Mouse (Mus musculus): ENCODE measurements around the gene Ttc9c.

Ttc9c gene

DNA sequence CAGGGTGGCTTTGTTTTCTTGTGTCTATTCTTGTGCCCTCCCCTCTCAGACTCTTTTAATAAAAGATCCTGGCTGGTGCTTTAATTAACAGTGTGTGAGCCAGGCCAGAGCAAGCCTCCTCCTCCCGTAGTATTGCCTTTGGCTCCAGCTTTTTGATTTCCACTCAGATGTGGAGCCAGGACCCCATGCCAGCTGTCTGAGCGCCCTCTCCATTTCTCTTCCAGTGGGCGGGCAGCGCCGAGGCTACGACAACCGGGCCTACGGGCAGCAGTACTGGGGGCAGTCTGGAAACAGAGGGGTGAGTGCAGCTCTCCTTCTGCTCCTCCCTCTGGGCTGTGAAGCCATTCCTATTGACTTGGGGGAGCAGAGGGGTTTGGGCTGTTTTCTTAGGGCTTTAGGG is 11.5 kb upstream of the Ttc9c start:
- DNase-seq (ENCODE audit: extremely low spot score), result no peak

DNA sequence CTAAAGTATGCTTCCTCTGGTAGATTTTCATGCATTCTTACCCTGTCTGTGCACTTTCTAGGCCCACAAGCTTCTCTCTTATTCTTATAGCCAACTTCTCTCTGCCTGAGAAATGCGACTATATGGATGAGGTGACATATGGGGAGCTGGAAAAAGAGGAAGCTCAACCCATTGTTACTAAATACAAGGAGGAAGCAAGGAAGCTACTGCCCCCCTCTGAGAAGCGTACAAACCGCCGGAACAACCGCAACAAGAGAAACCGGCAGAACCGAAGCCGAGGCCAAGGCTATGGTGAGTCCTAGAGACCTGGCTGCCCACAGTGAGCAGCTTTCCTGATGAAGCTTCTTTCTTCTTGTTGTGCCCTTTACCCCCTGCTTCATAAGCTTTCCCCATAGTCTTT is 10.5 kb upstream of the Ttc9c start, which contains the start of gene AC129217.1:
TSS of gene AC129217.1 (plus strand) at position 114 of the 400 bp plus-strand sequence.
- no peak for DNase-seq (ENCODE audit: extremely low spot score)

DNA sequence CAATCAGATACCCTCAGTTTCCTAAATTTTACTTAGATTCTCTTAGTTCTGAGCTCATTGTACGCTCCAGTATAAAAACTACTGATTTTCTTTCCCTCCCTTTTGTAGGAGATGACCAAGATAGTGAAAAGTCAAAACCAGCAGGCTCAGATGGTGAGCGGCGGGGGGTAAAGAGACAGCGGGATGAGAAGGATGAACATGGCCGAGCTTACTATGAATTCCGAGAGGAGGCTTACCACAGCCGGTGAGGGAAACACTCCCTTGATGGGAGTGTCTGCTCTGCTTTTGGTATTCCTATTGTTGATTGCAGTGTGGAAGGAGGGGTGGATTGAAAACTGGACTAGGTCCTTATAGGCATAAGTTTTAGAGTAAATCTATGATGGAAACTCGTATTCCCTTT is 3.6 kb upstream of the Ttc9c start:
- no peak for DNase-seq (ENCODE audit: extremely low spot score)

DNA sequence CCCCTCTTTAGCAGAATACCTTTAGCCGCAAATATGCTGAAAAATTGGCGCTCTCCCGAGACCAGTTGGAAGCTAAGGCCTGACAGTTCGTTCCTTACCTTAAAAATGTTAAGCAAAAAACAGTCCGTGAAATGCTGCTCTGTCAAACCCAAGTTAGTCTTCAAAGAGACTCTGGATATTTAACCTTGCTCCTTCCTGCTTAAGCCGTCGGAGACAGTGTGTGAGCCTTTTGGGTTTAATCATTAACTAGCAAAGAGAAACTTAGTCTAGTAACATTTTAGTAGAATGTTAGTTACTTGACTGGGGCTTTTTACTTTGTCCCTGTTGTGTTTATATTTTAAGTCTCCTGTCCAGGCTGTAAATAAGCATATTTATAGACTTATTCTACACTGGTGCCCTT is 2.0 kb upstream of the Ttc9c start:
- DNase-seq (ENCODE audit: extremely low spot score), result no peak

DNA sequence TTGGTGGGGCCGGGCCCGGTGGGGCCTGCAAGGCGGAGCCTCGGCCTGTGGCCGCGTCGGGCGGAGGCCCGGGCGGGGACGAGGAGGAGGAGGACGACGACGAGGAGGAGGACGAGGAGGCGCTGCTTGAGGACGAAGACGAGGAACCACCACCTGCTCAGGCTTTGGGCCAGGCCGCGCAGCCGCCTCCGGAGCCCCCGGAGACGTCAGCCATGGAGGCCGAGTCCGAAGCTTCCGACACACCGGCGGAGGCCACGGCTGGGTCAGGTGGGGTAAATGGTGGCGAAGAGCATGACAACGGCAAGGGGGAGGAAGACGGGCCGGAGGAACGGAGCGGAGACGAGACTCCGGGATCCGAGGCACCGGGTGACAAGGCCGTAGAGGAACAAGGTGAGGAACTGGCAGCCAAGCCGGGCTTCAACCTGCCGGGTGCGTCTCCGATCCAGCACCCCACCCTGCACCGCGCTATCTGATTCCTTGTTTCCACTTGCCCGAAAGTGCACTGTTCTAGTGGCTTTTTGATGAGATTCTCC is 1.4 kb upstream of the Ttc9c start:
- no peak for DNase-seq (ENCODE audit: extremely low spot score)

DNA sequence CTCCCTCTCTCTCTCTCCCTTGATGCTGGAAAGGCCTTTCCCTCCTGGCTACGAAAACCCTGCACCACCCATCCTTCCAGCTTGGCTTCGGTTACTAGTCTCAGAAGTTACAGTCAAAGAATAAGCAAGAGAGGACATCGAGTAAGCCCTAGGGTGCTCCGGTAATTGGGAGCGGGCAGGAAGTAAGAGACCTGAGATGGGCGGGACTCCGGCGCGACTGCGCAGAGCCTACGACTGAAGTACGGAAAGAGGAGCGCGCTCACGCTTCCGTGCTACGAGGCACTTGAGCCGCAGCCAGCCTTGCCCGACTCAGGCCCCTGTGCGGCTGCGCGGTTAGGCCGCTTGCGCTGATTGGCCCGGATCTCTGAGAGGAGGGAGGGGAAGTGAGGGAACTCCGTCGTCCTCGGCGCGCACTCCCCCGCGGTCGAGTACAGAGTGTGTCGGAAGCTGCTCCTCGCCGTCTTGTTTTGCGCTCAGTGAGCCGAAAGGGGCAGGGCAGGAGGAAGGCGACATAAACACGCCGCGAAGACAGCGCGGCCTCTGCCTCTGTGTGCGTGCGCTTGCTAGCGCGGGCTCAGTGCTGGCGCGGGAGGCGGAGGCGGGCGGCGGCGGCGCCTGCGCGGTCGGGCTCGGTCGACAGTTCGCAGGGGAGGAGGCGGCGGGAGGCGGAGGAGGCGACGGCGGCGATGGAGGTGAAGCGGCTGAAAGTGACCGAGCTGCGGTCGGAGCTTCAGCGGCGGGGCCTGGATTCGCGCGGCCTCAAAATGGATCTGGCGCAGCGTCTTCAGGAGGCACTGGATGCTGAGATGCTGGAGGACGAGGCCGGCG is 677 bp upstream of the Ttc9c start, which contains the start of gene Hnrnpul2:
TSS of gene Hnrnpul2 (plus strand) at position 415 of the 828 bp plus-strand sequence.
- peak; percentile 96 for DNase-seq (ENCODE audit: extremely low spot score)

DNA sequence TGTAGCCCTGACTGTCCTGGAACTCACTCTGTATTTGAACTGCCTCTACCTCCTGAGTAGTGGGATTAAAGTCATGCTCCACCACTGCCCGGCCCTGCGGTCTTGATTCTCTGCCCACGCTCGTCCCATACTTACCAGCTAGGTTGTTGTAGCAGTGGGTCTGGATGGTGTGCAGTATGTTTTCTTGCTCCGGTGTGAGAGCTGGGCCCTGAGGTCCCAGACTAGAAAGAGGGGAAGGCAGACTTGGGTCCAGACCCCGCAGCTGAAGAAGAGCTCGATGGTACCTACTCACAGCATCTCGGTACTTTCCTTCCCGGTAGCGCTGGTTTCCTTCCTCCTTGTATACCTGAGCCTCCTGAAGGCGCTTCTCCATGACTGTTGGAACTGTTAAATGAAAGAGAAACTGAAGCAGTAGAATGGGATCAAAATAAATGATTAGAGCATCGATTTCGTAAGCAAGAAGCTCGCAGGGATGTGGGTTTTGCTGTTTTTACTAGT is 783 bp downstream of the Ttc9c start:
- no peak for DNase-seq (ENCODE audit: extremely low spot score)

DNA sequence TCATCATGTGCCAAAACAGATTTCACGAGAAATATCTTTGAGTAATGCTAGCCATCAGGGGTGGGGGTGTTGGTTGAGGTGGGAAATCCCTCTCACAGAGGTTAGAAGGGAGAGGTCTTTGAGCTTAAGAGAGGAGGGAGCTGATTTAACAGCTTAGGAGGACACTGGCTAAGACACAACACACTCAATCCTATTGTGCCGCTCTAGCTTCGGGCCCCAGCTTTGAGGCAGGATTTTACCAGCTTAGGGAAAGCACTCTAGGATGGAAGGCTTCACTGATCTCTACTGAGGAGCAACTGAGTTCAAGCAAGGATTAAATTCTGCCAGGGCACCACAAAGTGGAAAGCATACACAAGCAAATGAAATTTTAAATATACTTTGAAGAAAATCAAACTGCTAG is 2.1 kb downstream of the Ttc9c start:
- DNase-seq (ENCODE audit: extremely low spot score), result no peak

DNA sequence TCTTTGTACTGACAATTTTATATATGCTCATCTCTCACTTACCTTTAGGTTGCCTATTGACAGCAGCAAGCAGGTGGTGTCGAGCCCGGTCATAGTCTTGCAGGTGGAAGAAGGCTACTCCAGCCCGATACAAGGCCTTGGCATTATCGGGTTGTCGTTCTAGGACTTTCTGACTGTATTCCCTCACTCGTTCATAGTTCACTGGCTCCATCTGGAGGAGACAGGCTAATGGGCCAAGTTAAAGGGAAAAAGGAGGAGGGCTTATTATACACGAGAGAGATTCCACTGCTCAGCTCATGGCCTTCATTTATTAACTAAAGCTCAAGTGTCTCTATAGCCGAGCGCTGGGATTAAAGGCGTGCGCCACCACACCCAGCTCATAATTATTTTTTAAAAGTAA is 3.3 kb downstream of the Ttc9c start:
- no peak for DNase-seq (ENCODE audit: extremely low spot score)

DNA sequence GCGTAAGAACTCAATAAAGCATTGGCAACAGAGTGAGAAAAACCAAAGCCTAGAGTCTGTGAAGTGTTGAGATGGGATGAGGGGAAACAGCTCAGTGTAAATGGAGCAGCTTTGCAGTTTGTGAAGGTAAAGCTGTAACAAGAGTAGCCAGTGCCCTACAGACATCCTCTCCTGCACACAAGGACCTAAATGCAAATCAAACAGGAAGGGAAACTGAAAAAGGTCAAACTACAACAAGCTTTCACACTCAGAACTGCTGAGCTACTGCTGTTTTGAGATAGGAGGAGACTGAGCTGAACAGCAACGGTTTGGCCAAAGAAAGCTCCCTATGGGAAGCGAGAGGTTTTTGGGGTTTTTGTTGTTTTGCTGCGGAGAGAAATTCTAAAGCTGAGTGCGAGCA is 12.3 kb downstream of the Ttc9c start:
- no peak for DNase-seq (ENCODE audit: extremely low spot score)

DNA sequence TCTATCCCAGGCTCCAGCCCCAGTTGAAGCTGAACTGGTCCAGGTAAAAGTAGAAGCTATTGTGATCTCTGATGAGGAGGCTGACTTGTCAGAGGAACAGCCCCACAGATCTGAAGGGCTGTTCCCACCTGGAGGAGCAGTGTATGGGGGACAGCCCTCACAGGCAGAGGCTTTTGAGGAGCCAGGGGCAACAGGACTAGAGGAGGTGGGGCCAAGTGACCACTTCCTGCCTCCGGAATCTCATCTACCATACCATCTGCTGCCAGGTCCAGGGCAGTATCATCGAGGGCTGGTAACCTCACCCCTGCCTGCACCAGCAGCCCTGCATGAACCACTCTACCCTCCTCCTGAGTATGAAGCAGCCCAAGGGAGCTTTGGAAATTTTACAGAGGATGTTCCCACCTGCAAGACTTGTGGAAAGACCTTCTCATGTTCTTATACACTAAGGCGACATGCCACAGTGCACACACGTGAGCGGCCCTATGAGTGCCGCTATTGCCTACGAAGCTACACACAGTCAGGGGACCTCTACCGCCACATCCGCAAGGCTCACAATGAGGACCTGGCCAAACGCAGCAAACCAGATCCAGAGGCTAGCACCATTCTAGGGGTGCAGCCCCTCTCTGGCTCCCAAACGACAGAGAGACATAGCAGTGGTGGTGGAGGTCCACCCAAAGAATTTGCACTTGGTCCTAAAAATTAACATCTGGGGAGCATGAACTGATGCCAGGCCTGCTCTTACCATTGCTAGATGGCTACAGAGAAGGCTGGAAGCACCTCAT is 15.1 kb downstream of the Ttc9c start:
- no peak for DNase-seq (ENCODE audit: extremely low spot score)

DNA sequence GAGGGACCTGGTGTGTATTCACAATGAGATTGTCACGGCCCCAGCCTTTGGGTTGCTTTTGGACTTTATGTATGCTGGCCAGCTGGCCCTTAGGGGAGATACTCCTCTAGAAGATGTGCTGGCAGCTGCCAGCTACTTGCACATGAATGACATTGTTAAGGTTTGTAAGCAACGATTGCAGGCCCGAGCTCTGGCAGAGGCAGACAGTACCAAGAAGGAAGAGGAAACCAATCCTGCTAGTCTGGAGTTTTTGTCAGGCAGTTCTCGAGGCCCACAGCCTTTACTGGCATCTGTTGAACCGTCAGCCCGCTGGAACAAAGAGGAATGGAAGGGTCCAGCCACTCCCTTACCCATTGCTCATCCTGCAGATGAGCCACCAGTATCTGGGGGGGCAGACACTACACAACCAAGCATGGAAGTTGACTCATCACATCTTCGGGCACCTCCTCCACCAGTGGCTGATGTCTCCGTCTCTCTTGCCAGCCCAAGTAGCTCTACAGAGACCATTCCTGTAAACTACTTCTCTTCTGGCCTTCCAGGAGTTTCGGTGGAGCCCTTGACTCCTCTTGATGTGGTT is 15.8 kb downstream of the Ttc9c start:
- DNase-seq (ENCODE audit: extremely low spot score), result no peak

DNA sequence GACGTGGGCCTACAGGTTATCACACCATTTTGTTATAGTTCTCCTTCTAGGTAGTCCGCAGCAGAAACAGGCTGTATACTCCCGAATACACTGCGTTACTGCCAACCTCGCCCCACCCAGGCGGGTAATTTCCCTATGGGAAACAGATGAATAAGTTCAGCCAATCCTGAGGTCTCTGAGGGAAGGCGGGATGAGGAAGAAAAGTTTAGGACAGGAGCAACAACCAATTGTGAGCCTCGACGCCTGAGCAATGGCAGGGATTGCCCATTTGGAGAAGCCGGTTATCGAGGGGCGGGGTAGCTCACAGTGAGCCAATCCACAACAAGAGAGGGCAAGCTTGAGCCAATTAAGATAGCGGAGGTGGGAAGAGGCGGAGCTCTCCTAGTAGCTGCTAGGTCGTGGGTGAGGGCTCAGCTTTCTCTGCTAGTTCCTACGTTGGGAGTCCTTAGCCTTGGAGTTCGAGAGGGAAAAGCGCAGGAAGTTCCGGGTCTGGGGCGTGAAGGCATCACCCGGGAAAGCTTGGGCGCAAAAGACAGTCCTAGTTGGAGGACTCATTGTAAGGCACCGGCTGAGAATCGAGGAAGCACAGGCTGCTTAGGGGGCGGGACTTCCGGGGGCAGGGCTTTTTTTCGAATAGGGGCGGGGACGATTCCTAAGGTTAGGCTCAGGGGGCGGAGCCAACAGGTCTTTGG is 16.9 kb downstream of the Ttc9c start, which contains the start of gene Zbtb3:
TSS of gene Zbtb3 (plus strand) at position 426 of the 692 bp plus-strand sequence.
- peak; percentile 95 for DNase-seq (ENCODE audit: extremely low spot score)

DNA sequence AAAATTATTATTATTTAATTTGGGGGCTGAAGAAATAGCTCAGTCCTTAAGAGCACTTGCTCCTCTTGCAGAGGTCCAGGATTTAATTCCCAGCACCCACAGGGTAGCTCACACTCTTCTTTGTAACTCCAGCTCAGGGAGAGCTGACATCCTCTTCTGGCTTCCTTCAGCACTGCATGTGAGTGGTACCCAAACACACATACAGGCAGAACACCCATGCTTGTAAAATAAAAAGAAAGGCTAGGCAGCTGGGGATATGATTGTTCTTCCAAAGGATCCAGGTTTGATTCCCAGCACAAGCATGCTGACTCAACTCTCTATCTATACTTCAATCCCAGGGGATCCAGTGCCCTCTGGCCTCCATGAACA is 20.2 kb downstream of the Ttc9c start:
- no peak for DNase-seq (ENCODE audit: extremely low spot score)

DNA sequence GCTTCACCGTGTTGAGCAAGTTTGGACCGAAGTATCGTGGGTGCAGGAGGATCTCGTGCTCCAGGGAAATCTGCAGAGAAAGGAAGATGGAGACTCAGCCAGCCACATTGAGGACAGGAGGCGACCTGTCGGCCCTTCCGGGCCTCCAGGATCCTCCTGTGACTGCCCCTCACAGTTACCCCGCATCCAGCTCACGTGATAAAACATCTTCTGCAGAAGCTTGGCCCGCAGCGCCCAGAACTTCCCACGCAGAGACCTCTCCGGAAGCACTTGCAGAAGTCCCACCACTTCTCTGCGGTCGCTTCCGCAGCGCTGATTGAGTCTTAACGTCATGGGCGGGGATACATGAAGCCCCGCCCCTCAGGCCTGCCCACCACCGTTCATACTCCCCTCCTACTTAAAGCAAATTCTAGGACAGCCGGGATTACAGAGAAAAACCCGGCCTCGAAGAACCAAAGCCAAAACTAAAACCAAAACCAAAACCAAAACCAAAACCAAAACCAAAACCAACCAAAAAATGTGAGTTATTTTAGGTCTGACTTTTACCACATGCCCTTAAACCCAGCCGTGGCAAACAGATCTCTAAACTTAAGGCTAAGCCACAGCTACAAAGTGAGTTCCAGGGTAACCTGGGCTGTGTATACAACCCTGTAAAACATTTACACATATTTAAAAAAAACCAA is 20.7 kb downstream of the Ttc9c start, which contains the start of gene Polr2g:
TSS of gene Polr2g (minus strand) at position 314 of the 683 bp plus-strand sequence.
- peak; percentile 88 for DNase-seq (ENCODE audit: extremely low spot score)

DNA sequence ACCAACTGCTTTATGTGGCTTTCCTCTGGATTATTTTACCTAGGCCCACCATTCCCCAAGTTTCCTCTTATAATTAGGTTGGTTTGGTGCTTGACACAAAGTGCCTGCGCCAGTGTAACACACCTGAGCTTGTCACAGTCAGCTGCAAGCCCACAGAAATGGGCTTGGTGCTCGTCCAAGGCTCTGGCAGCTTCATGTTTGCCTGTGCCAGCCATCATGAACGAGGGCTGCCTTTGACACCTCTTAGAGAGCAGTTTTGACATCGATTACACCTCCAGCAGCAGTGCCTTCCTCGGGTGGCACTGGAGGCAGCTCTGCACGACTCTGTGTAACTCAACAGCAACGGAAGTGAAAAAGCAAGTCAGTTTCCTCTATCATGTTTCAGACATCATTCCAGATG is 29.0 kb downstream of the Ttc9c start:
- DNase-seq (ENCODE audit: extremely low spot score), result no peak

DNA sequence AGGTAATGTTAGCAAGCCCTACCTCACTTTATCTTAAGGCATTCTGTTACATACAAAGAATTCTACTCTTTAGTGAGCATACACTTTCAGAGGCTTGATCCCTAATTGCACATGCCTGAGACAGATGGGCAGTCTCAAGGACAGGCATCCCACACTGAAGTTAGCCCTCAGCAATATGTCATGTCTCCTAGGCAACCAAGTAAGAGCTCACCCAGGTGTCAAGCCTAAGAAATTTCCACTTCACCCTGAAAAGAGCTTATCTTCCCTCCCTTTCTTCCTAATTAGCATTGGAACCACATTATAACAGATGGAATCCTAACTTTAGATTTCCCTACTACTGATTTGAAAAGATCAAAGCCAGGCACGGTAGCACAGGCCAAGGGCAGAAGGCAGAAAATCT is 30.0 kb downstream of the Ttc9c start:
- no peak for DNase-seq (ENCODE audit: extremely low spot score)

DNA sequence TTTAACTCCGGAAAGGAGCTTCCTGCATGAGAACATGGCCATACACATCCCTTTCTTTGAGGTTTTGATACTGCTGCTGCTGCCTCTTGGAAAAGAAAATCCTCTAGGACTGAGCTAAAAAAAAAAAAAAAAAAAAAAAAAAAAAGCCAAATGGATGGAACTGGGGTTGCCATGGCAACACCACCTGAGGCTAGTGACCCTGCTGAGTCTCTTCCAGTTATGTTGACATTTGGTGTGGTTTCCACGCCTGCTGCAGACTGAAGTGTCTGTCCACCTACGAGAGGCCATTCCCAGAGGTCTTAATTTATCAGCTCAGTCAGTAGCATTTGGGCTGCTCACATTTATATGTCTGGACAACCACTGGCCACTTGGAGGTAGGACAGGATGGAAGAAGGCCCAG is 30.6 kb downstream of the Ttc9c start:
- no peak for DNase-seq (ENCODE audit: extremely low spot score)

DNA sequence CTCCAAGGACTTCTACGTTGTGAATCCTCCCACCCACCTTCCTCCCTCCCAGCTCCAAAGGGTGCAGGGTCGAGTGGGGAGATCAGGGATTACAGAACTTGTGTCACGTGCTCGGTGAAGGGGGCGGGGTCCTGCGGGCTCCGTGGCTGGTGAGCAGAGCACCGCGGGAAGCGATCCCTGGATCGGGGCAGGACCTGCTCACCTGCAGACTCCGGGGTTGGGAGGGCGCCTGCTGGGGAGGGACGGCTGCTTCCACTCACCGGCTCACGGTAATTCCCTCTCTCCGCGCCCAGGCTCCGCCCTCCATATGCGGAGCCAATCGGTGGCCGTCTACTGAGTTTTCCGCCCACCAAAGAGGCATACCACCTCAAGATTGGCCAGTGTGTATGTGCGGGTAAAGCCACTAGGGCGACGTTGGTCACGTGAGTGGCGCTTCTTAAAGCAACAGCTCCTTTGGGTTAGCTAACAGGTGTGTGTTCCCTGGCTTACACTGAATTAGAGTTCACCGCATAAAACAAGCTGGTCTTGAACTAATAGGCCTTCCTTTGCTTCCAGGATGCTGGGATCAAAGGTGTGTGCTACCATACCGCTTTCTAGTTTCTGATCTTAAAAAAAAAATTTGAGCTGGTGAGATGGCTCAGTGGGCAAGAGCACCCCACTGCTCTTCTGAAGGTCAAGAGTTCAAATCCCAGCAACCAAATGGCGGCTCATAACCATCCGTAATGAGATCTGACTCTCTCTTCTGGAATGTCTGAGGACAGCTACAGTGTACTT is 32.9 kb downstream of the Ttc9c start, which contains the start of gene Taf6l:
TSS of gene Taf6l (minus strand) at position 410 of the 774 bp plus-strand sequence.
- peak; percentile 90 for DNase-seq (ENCODE audit: extremely low spot score)

DNA sequence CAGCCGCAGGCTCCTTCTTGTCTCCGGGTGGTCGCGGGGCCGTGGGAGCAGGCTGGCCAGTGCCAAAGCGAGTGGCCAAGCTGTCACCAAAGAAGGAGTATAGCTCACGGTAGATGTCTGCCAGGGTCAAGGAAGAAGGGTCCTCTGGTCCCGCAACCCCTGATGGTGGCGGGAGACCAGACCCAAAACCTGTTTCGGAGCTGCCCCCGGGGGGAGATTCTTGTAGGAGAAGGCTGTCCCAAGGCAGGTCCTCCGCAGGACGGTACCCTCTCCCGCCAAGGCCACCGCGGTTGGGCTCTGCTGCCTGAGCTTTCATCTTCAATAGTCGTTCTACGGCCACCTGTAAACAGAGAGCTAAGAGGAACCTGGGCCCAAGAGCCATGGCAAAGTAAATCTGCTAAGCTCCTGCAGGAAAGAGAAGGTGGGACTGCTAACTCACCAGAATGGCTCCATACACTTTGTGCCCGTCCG is 44.1 kb downstream of the Ttc9c start:
- DNase-seq (ENCODE audit: extremely low spot score), result no peak
